Mouse (Mus musculus) midbrain, embryonic 11.5 days (tissue): Measurements from ENCODE around the gene Ccdc57. TPM values are rescaled to one million over a fixed set of nuclear protein-coding genes. Genes with fewer than 3 reads are reported as not detected.
"Not testable (repeated sequence)": the region's sequence is repeated elsewhere in the genome, so short reads cannot be mapped to it uniquely, and the experiment has no call there.

ENCODE experiments used
- ATAC-seq: fragments of 200-750 bp; cut with Nextera tagmentation; 2 replicates; pipeline ENCODE4 v1.8.0; 2017; ENCODE audit warnings: moderate TSS enrichment, moderate library complexity; ENCODE audit not compliant: low FRiP score
- DNase-seq: peaks from one replicate; pipeline ENCODE4 v3.0.0; 2015; ENCODE audit warnings: low spot score; ENCODE audit errors: missing footprints
- H3K27ac ChIP-seq: fragments of 300-500 bp; sonication (generic); 2 replicates; pipeline ENCODE4 v1.5.1; 2014; ENCODE audit warnings: low read depth, low read length
- H3K27me3 ChIP-seq: fragments of 300-500 bp; sonication (generic); 2 replicates; pipeline ENCODE4 v1.6.1; 2014; ENCODE audit warnings: mild to moderate bottlenecking, low read length, moderate library complexity, mixed read lengths; ENCODE audit not compliant: control insufficient read depth, insufficient read depth
- H3K36me3 ChIP-seq: fragments of 300-500 bp; sonication (generic); 2 replicates; pipeline ENCODE4 v1.6.1; 2014; ENCODE audit warnings: mild to moderate bottlenecking, low read length, moderate library complexity, mixed read lengths; ENCODE audit not compliant: control insufficient read depth, insufficient read depth
- H3K4me1 ChIP-seq: fragments of 300-500 bp; sonication (generic); 2 replicates; pipeline ENCODE4 v1.6.1; 2014; ENCODE audit warnings: low read length; ENCODE audit not compliant: control insufficient read depth, insufficient read depth
- H3K4me2 ChIP-seq: fragments of 300-500 bp; sonication (generic); 2 replicates; pipeline ENCODE4 v1.6.1; 2014; ENCODE audit warnings: mild to moderate bottlenecking, moderate library complexity
- H3K4me3 ChIP-seq: fragments of 300-500 bp; sonication (generic); 2 replicates; pipeline ENCODE4 v1.5.1; 2014; ENCODE audit warnings: low read depth, low read length
- H3K9ac ChIP-seq: fragments of 300-500 bp; sonication (generic); 2 replicates; pipeline ENCODE4 v1.6.1; 2014; ENCODE audit warnings: low read length
- H3K9me3 ChIP-seq: fragments of 300-500 bp; sonication (generic); 2 replicates; pipeline ENCODE4 v1.6.1; 2016; ENCODE audit warnings: low read length; ENCODE audit not compliant: control insufficient read depth
- WGBS: fragments of 180-500 bp; shearing (Covaris S2); extraction: QIAGEN DNeasy Blood & Tissue Kit; methylation state at CpG from one replicate; pipeline ENCODE4 v1.1.7; 2014; 5-methylcytosine and 5-hydroxymethylcytosine counted together
- polyA plus RNA-seq: library from polyadenylated mRNA; unstranded; fragments of >200 nt; fragmentation: Nextera tagmentation; extraction: Ambion mirVana; gene quantifications from 2 replicates; pipeline ENCODE4 v1.2.1, GENCODE M21; 2014

Ccdc57 gene
- polyA plus RNA-seq, 1 experiment from 2014 or later: 4.3 TPM

DNA sequence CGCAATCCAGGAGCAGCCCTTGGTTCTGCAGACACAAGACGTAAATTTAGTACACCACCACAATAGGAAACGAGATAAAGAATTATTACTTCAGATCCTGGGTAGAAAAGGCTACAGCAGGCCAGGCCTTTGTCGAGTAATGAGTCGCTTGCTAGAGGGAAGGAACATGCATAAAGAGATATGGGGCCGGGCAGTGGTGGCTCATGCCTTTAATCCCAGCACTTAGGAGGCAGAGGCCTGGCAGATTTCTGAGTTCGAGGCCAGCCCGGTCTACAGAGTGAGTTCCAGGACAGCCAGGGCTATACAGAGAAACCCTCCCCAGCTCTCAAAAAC is 136.1 kb downstream of the Ccdc57 start:
- peaks cover 13% of the 10 kb centered on the region; the same call in 1 of the 2 replicates for H3K36me3 ChIP-seq
- DNase-seq (no peak), ATAC-seq (peak; percentile 41)
- no peaks in the 10 kb centered on the region for H3K9me3 ChIP-seq
- H3K27ac ChIP-seq: peak overlapping the region; percentile 51
- 33% methylated on average over 8 of the region's 8 CpGs for WGBS
- H3K9ac ChIP-seq: peak overlapping the region; percentile 94
- peak overlapping the region; percentile 98 for H3K4me3 ChIP-seq
- peak overlapping the region; percentile 97 for H3K4me2 ChIP-seq
- no peaks in the 10 kb centered on the region for H3K27me3 ChIP-seq
- peaks cover 10% of the 10 kb centered on the region for H3K4me1 ChIP-seq

DNA sequence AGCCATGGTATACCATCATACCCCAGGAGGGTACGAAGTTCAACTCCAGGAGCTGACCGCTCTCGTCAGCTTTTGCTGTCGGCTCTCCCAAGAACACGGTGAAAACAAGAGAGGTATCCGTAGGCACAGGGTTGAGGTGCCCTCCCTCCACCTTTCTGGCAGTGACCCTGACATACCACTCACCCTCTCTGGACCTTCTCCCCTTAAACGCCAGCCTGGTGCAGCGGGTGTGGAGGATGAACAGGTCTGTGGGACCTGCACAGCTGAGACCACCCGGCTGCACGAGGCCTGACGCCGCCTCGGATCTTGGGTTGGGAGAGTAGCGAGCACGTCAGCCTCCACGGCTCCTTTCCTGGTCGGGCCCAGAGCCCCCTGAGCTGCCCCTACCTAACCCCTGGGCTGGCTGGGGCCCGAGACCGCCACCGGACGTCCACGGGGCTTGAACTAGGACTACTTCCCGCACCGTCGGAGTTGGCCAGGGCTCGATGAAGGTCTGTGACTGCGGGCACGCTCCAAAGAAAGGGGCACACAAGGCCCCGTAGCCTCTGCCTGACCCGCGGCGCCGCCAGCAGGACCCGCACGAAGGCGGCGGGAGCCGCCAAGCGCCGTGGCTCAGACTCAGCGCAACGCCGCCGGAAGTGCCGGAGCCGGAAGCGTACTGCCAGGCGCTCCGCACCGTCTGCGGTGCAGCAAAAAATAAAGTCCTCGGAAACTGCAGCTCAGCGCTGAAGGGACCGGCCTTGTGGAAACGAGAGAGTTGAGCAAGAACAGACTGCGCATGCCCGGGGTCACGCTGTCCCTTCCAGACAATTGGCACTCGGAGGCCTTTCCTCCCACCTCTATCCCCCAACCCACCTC is 136.7 kb downstream of the Ccdc57 start, which contains the start of gene Dus1l:
Dus1l (minus strand) TSS at position 648 of the 858 bp plus-strand sequence.
- Histone ChIP-seq H3K4me2 (peak within 1 kb of the TSS; percentile 97), H3K4me3 (peak within 1 kb of the TSS; percentile 98), H3K4me1 (peaks cover 10% of the 10 kb centered on the region), H3K9me3 (no peaks in the 10 kb centered on the region), H3K27ac (peak within 1 kb of the TSS; percentile 51), H3K27me3 (no peaks in the 10 kb centered on the region), H3K36me3 (peaks cover 13% of the 10 kb centered on the region; the same call in 1 of the 2 replicates), H3K9ac (peak within 1 kb of the TSS; percentile 94)
- ATAC-seq (peak; percentile 90), DNase-seq (peak; percentile 100)
- 3% methylated on average over 59 of the region's 59 CpGs for WGBS

DNA sequence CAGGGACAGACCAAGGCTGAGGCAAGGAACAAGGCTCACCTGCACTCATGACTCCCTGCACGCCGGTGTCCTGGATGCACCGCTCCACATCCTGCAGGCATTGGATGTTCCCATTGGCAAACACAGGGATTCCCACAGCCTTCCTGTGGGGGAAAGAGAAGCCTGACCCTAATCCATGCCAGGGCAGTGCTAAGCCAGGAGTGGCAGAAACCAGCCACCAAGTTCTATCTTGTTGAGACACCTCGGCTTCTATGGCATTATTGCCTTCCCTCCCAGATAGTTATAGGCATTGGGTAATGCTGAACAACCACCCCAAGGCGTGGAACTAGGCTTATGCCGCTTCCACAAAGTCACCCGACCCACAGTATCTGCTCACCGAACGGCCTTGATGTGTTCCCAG is 140.0 kb downstream of the Ccdc57 start:
- no peak overlapping the region for H3K27ac ChIP-seq
- no peak overlapping the region for H3K4me3 ChIP-seq
- DNase-seq: no peak
- no peaks in the 10 kb centered on the region for H3K9me3 ChIP-seq
- no peaks in the 10 kb centered on the region for H3K27me3 ChIP-seq
- peaks cover 10% of the 10 kb centered on the region for H3K4me1 ChIP-seq
- 95% methylated on average over 9 of the region's 9 CpGs for WGBS
- no peak overlapping the region for H3K4me2 ChIP-seq
- no peak overlapping the region for H3K9ac ChIP-seq
- no peak for ATAC-seq
- H3K36me3 ChIP-seq: peaks cover 32% of the 10 kb centered on the region

GRCm38 (mm10) chr11:120789810-120790209 is 142.9 kb downstream of the Ccdc57 start:
- H3K9me3 ChIP-seq: no peaks in the 10 kb centered on the region
- no peaks in the 10 kb centered on the region for H3K27me3 ChIP-seq
- no peak for ATAC-seq
- no peak for DNase-seq
- no peak overlapping the region for H3K4me3 ChIP-seq
- no peak overlapping the region for H3K4me2 ChIP-seq
- 89% methylated on average over 3 of the region's 3 CpGs for WGBS
- peaks cover 32% of the 10 kb centered on the region for H3K36me3 ChIP-seq
- H3K9ac ChIP-seq: no peak overlapping the region
- peaks cover 6% of the 10 kb centered on the region for H3K4me1 ChIP-seq
- H3K27ac ChIP-seq: no peak overlapping the region

DNA sequence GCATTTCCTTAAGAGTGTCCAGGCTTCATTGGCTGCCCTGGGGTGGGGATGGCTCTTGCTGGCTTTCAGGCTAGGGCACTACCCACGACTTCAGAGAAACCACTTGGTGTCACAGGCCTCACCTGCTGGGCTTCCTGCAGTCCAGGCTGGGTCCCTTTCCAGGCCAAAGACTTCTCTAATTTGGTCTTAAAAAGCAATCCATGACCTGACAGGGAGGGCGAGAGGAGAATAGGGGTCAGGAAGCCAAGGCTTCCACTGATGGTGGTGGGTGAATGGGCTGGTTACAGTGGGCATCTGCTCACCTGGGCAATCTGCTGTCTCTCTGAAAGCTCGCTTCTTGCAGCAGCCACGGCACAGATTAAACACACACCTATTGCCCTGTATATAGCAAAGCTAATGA is 143.3 kb downstream of the Ccdc57 start:
- ATAC-seq (no peak), DNase-seq (no peak)
- 83% methylated on average over 4 of the region's 4 CpGs for WGBS
- H3K4me1 ChIP-seq: peaks cover 7% of the 10 kb centered on the region
- no peak overlapping the region for H3K27ac ChIP-seq
- H3K9ac ChIP-seq: no peak overlapping the region
- no peaks in the 10 kb centered on the region for H3K27me3 ChIP-seq
- no peaks in the 10 kb centered on the region for H3K9me3 ChIP-seq
- H3K4me3 ChIP-seq: no peak overlapping the region
- H3K4me2 ChIP-seq: no peak overlapping the region
- peaks cover 32% of the 10 kb centered on the region for H3K36me3 ChIP-seq

DNA sequence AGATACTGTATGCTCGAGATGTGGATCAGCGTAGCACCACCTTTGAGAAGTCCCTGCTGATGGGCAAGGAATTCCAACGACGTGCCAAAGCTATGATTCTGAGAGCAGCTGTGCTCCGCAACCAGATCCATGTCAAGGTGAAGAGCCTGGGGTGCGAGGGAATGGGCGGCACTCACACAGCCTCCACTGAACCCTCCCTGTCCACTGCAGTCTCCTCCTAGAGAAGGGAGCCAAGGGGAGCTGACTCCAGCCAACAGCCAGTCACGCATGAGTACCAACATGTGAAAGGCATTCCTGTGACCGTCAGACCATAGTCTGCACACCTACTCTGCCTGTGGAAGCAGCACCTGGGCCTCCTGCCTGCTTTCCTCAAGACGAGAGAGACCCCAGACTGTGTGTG is 144.2 kb downstream of the Ccdc57 start:
- not testable (repeated sequence) for H3K27me3 ChIP-seq, H3K9ac ChIP-seq, ATAC-seq, H3K4me2 ChIP-seq, H3K9me3 ChIP-seq, H3K4me3 ChIP-seq, H3K27ac ChIP-seq, H3K4me1 ChIP-seq, DNase-seq
- 89% methylated on average over 9 of the region's 10 CpGs for WGBS
- peaks cover 27% of the 10 kb centered on the region for H3K36me3 ChIP-seq

DNA sequence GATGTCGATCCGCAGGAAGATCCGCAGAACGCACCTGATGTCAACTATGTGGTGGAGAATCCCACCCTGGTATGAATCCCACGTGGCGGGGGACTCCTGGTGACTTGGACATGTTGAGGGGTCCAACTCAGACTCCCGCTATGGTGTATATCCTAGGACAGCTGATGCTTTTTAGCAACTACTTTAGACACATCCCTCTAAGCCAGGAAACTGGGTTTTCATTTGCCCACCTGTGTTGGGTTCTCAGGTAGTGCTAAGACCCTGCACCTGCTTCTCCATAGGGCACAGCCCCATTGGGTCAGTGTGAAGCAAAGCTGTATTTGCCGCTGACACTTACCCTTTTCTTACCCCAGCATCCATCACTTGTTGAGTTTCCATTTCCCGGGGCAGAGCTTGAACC is 147.5 kb downstream of the Ccdc57 start:
- ATAC-seq (no peak), DNase-seq (no peak)
- Histone ChIP-seq H3K4me2 (peak overlapping the region; percentile 97), H3K36me3 (peaks cover 12% of the 10 kb centered on the region), H3K9me3 (no peaks in the 10 kb centered on the region), H3K27me3 (no peaks in the 10 kb centered on the region), H3K4me3 (peak overlapping the region; percentile 99), H3K27ac (no peak overlapping the region), H3K4me1 (peaks cover 15% of the 10 kb centered on the region), H3K9ac (peak overlapping the region; percentile 91)
- WGBS: 42% methylated on average over 9 of the region's 9 CpGs

- Histone ChIP-seq H3K4me1 (peaks cover 15% of the 10 kb centered on the region), H3K36me3 (peaks cover 3% of the 10 kb centered on the region), H3K27me3 (no peaks in the 10 kb centered on the region), H3K27ac (peak within 1 kb of the TSS; percentile 40; the same call in 1 of the 2 replicates), H3K4me3 (peak within 1 kb of the TSS; percentile 99), H3K4me2 (peak within 1 kb of the TSS; percentile 97), H3K9me3 (no peaks in the 10 kb centered on the region), H3K9ac (peak within 1 kb of the TSS; percentile 91)
- WGBS: under 1% methylated on average over 89 of the region's 107 CpGs
- peak; percentile 96 for DNase-seq
- peak; percentile 86 for ATAC-seq
Measured at GRCm38 (mm10) chr11:120784064-120784791, 148.4 kb downstream of the Ccdc57 start, which contains the start of the genes Rfng and Gps1. Gene Rfng (minus strand): TSS chr11:120784207. Gene Gps1 (plus strand): TSS chr11:120784272.
